Mouse (Mus musculus) liver, embryonic 12.5 days (tissue): ENCODE results near the gene Scyl2. TPM values are rescaled to one million over a fixed set of nuclear protein-coding genes. Genes with fewer than 3 reads are reported as not detected.
A peak's percentile ranks its signal among the peaks of the same experiment; 100 is the strongest.
"Not testable (repeated sequence)": the region's sequence is repeated elsewhere in the genome, so short reads cannot be mapped to it uniquely, and the experiment has no call there.

Experiments used
- ATAC-seq: fragments of 200-750 bp; cut with Nextera tagmentation; 2 replicates; pipeline ENCODE4 v1.8.0; 2017; ENCODE audit warnings: moderate number of reproducible peaks, mild to moderate bottlenecking, moderate library complexity
- H3K27ac ChIP-seq: fragments of 300-500 bp; sonication (generic); 2 replicates; pipeline ENCODE4 v1.5.1; 2016; ENCODE audit warnings: mild to moderate bottlenecking
- H3K27me3 ChIP-seq: fragments of 300-500 bp; sonication (generic); replicated peaks from 2 replicates; pipeline ENCODE4 v1.6.1; 2016; ENCODE audit warnings: mild to moderate bottlenecking, moderate library complexity
- H3K36me3 ChIP-seq: fragments of 300-500 bp; sonication (generic); 2 replicates; pipeline ENCODE4 v1.6.1; 2016; ENCODE audit warnings: mild to moderate bottlenecking, moderate library complexity
- H3K4me1 ChIP-seq: fragments of 300-500 bp; sonication (generic); 2 replicates; pipeline ENCODE4 v1.6.1; 2016
- H3K4me2 ChIP-seq: fragments of 300-500 bp; sonication (generic); 2 replicates; pipeline ENCODE4 v1.6.1; 2016; ENCODE audit warnings: mild to moderate bottlenecking, moderate library complexity
- H3K4me3 ChIP-seq: fragments of 300-500 bp; sonication (generic); 2 replicates; pipeline ENCODE4 v1.5.1; 2016; ENCODE audit warnings: mild to moderate bottlenecking, moderate library complexity
- H3K9ac ChIP-seq: fragments of 300-500 bp; sonication (generic); 2 replicates; pipeline ENCODE4 v1.6.1; 2016; ENCODE audit warnings: mild to moderate bottlenecking, moderate library complexity
- H3K9me3 ChIP-seq: fragments of 300-500 bp; sonication (generic); replicated peaks from 2 replicates; pipeline ENCODE4 v1.6.1; 2016; ENCODE audit warnings: mild to moderate bottlenecking, moderate library complexity
- WGBS: fragments of 180-500 bp; shearing (Covaris S2); methylation state at CpG from one replicate; pipeline ENCODE4 v1.1.7; 2016; ENCODE audit not compliant: insufficient replicate concordance; 5-methylcytosine and 5-hydroxymethylcytosine counted together
- polyA plus RNA-seq: library from polyadenylated mRNA; unstranded; fragments of >200 nt; fragmentation: Nextera tagmentation; extraction: Ambion mirVana; gene quantifications from 2 replicates; pipeline ENCODE4 v1.2.1, GENCODE M21; 2016

The Scyl2 gene
- polyA plus RNA-seq, 1 experiment from 2014 or later, result 6.2 TPM

- peaks cover 8% of the 10 kb centered on the region; the same call in 1 of the 2 replicates for H3K4me1 ChIP-seq
- H3K4me3 ChIP-seq, result no peak overlapping the region
- no peak overlapping the region for H3K27ac ChIP-seq
- no peaks in the 10 kb centered on the region for H3K27me3 ChIP-seq
- 77% methylated on average over 3 of the region's 3 CpGs for WGBS
- no peak overlapping the region for H3K9ac ChIP-seq
- H3K9me3 ChIP-seq, result no peaks in the 10 kb centered on the region
- H3K36me3 ChIP-seq, result no peaks in the 10 kb centered on the region
- H3K4me2 ChIP-seq, result no peak overlapping the region
- ATAC-seq, result no peak
These were observed 11.9 kb upstream of the Scyl2 start for GRCm38 (mm10) chr10:89697956-89698355.

GRCm38 (mm10) chr10:89696270-89696669 is 10.2 kb upstream of the Scyl2 start:
- not testable (repeated sequence) for H3K36me3 ChIP-seq, H3K4me3 ChIP-seq, H3K27me3 ChIP-seq, H3K4me1 ChIP-seq, H3K9me3 ChIP-seq, H3K9ac ChIP-seq, ATAC-seq, H3K4me2 ChIP-seq, H3K27ac ChIP-seq
- WGBS, result 57% methylated on average over 2 of the region's 2 CpGs

GRCm38 (mm10) chr10:89695194-89695911 is 9.3 kb upstream of the Scyl2 start:
- H3K4me3 ChIP-seq, result no peak overlapping the region
- peaks cover 11% of the 10 kb centered on the region for H3K4me1 ChIP-seq
- ATAC-seq, result no peak
- no peaks in the 10 kb centered on the region for H3K27me3 ChIP-seq
- no peaks in the 10 kb centered on the region for H3K9me3 ChIP-seq
- 33% methylated on average over 20 of the region's 20 CpGs for WGBS
- no peak overlapping the region for H3K27ac ChIP-seq
- peak overlapping the region; percentile 45 for H3K4me2 ChIP-seq
- no peaks in the 10 kb centered on the region for H3K36me3 ChIP-seq
- no peak overlapping the region for H3K9ac ChIP-seq

- no peaks in the 10 kb centered on the region for H3K9me3 ChIP-seq
- WGBS, result 19% methylated on average over 8 of the region's 8 CpGs
- H3K4me2 ChIP-seq, result peak overlapping the region; percentile 48
- H3K4me1 ChIP-seq, result peaks cover 39% of the 10 kb centered on the region
- peak overlapping the region; percentile 8; the same call in 1 of the 2 replicates for H3K4me3 ChIP-seq
- H3K36me3 ChIP-seq, result no peaks in the 10 kb centered on the region
- no peak overlapping the region for H3K27ac ChIP-seq
- no peaks in the 10 kb centered on the region for H3K27me3 ChIP-seq
- peak overlapping the region; percentile 40; the same call in 1 of the 2 replicates for H3K9ac ChIP-seq
- ATAC-seq, result peak; percentile 21; the same call in 1 of the 2 replicates
These were observed 3.9 kb upstream of the Scyl2 start for GRCm38 (mm10) chr10:89690021-89690420.

- Histone ChIP-seq H3K4me3 (no peak overlapping the region), H3K36me3 (peaks cover 6% of the 10 kb centered on the region; the same call in 1 of the 2 replicates), H3K27me3 (no peaks in the 10 kb centered on the region), H3K9ac (0 out of 2 replicates have a peak overlapping the region, but pooled peaks have one; percentile 1), H3K4me1 (peaks cover 63% of the 10 kb centered on the region), H3K27ac (no peak overlapping the region), H3K9me3 (no peaks in the 10 kb centered on the region), H3K4me2 (peak overlapping the region; percentile 90; the same call in 1 of the 2 replicates)
- 34% methylated on average over 2 of the region's 2 CpGs for WGBS
- ATAC-seq, result no peak
These were observed 1.4 kb upstream of the Scyl2 start for GRCm38 (mm10) chr10:89687455-89687854.

- H3K4me3 ChIP-seq, result peak overlapping the region; percentile 99
- H3K36me3 ChIP-seq, result peaks cover 6% of the 10 kb centered on the region; the same call in 1 of the 2 replicates
- H3K27ac ChIP-seq, result peak overlapping the region; percentile 89
- WGBS, result 2% methylated on average over 51 of the region's 51 CpGs
- no peaks in the 10 kb centered on the region for H3K9me3 ChIP-seq
- peaks cover 79% of the 10 kb centered on the region for H3K4me1 ChIP-seq
- peak overlapping the region; percentile 96 for H3K9ac ChIP-seq
- H3K27me3 ChIP-seq, result no peaks in the 10 kb centered on the region
- peak overlapping the region; percentile 90 for H3K4me2 ChIP-seq
- peak; percentile 75 for ATAC-seq
These were observed 520 bp downstream of the Scyl2 start for GRCm38 (mm10) chr10:89685391-89686138.

GRCm38 (mm10) chr10:89682961-89683360 is 3.1 kb downstream of the Scyl2 start:
- H3K27ac ChIP-seq, result no peak overlapping the region
- no peaks in the 10 kb centered on the region for H3K27me3 ChIP-seq
- H3K4me3 ChIP-seq, result no peak overlapping the region
- H3K36me3 ChIP-seq, result peaks cover 6% of the 10 kb centered on the region; the same call in 1 of the 2 replicates
- H3K9me3 ChIP-seq, result no peaks in the 10 kb centered on the region
- peaks cover 74% of the 10 kb centered on the region for H3K4me1 ChIP-seq
- no peak for ATAC-seq
- no peak overlapping the region for H3K4me2 ChIP-seq
- no peak overlapping the region for H3K9ac ChIP-seq
- 73% methylated on average over 10 of the region's 10 CpGs for WGBS

GRCm38 (mm10) chr10:89682157-89682556 is 3.9 kb downstream of the Scyl2 start:
- 0 out of 2 replicates have a peak overlapping the region, but pooled peaks have one; percentile 4 for H3K9ac ChIP-seq
- peak overlapping the region; percentile 54; the same call in 1 of the 2 replicates for H3K27ac ChIP-seq
- H3K4me2 ChIP-seq, result 0 out of 2 replicates have a peak overlapping the region, but pooled peaks have one; percentile 24
- no peak for ATAC-seq
- H3K27me3 ChIP-seq, result no peaks in the 10 kb centered on the region
- H3K36me3 ChIP-seq, result peaks cover 11% of the 10 kb centered on the region; the same call in 1 of the 2 replicates
- no peak overlapping the region for H3K4me3 ChIP-seq
- peaks cover 66% of the 10 kb centered on the region for H3K4me1 ChIP-seq
- 12% methylated on average over 1 of the region's 1 CpGs for WGBS
- H3K9me3 ChIP-seq, result no peaks in the 10 kb centered on the region

- Histone ChIP-seq H3K4me3 (no peak overlapping the region), H3K36me3 (peaks cover 12% of the 10 kb centered on the region; the same call in 1 of the 2 replicates), H3K4me2 (no peak overlapping the region), H3K27me3 (no peaks in the 10 kb centered on the region), H3K27ac (no peak overlapping the region), H3K4me1 (peaks cover 61% of the 10 kb centered on the region), H3K9ac (no peak overlapping the region), H3K9me3 (no peaks in the 10 kb centered on the region)
- ATAC-seq, result no peak
- WGBS, result 79% methylated on average over 4 of the region's 4 CpGs
These were observed 4.4 kb downstream of the Scyl2 start for GRCm38 (mm10) chr10:89681706-89682105.

- peaks cover 15% of the 10 kb centered on the region; the same call in 1 of the 2 replicates for H3K36me3 ChIP-seq
- no peak overlapping the region for H3K4me3 ChIP-seq
- no peaks in the 10 kb centered on the region for H3K27me3 ChIP-seq
- peaks cover 57% of the 10 kb centered on the region for H3K4me1 ChIP-seq
- WGBS, result 64% methylated on average over 3 of the region's 3 CpGs
- no peak overlapping the region; the same call in 1 of the 2 replicates for H3K27ac ChIP-seq
- ATAC-seq, result peak; percentile 48; the same call in 1 of the 2 replicates
- no peak overlapping the region for H3K9ac ChIP-seq
- no peak overlapping the region for H3K4me2 ChIP-seq
- no peaks in the 10 kb centered on the region for H3K9me3 ChIP-seq
These were observed 5.6 kb downstream of the Scyl2 start for GRCm38 (mm10) chr10:89680517-89680916.

GRCm38 (mm10) chr10:89679448-89679847 is 6.6 kb downstream of the Scyl2 start:
- no peaks in the 10 kb centered on the region for H3K9me3 ChIP-seq
- no peak overlapping the region for H3K4me2 ChIP-seq
- peaks cover 20% of the 10 kb centered on the region; the same call in 1 of the 2 replicates for H3K36me3 ChIP-seq
- H3K27ac ChIP-seq, result no peak overlapping the region
- H3K4me1 ChIP-seq, result peaks cover 48% of the 10 kb centered on the region
- peak; percentile 47; the same call in 1 of the 2 replicates for ATAC-seq
- no peak overlapping the region for H3K4me3 ChIP-seq
- no peaks in the 10 kb centered on the region for H3K27me3 ChIP-seq
- no peak overlapping the region for H3K9ac ChIP-seq
- WGBS, result 86% methylated on average over 1 of the region's 1 CpGs

GRCm38 (mm10) chr10:89678054-89678453 is 8.0 kb downstream of the Scyl2 start:
- WGBS, result 81% methylated on average over 4 of the region's 4 CpGs

More at GRCm38 (mm10) chr10:89678054-89678453, 8.0 kb downstream of the Scyl2 start:
- H3K36me3 ChIP-seq, result peaks cover 16% of the 10 kb centered on the region
- no peak overlapping the region for H3K27ac ChIP-seq
- H3K4me1 ChIP-seq, result peaks cover 34% of the 10 kb centered on the region
- no peak for ATAC-seq
- H3K4me2 ChIP-seq, result no peak overlapping the region
- H3K9ac ChIP-seq, result no peak overlapping the region
- no peaks in the 10 kb centered on the region for H3K9me3 ChIP-seq
- H3K27me3 ChIP-seq, result no peaks in the 10 kb centered on the region
- H3K4me3 ChIP-seq, result no peak overlapping the region
